Mouse (Mus musculus): ENCODE data around the gene Olfr1322.

Gene Olfr1322

DNA sequence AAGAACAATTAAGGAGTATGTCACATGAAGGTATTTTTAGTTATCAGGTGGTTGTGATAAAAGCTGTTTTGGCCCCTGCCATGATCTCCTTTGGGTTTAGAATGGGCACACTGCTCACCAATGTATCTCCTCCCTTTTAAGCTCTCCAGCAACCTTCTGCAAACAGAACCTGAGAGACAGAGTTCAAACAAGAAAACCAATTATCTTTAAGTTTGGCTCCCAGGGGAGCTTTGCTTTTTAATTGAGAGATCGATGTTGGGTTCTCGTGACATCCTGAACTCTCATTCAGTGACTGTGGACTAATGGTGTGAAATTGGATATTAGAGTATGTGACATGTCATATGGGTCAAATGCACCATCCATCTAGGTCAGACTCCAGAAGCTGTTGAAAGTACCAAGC is at the start of gene Olfr1322:
TSS of gene Olfr1322 (minus strand) at position 101 of the 400 bp plus-strand sequence.
- DNase-seq (ENCODE audit: low spot score): no peak

DNA sequence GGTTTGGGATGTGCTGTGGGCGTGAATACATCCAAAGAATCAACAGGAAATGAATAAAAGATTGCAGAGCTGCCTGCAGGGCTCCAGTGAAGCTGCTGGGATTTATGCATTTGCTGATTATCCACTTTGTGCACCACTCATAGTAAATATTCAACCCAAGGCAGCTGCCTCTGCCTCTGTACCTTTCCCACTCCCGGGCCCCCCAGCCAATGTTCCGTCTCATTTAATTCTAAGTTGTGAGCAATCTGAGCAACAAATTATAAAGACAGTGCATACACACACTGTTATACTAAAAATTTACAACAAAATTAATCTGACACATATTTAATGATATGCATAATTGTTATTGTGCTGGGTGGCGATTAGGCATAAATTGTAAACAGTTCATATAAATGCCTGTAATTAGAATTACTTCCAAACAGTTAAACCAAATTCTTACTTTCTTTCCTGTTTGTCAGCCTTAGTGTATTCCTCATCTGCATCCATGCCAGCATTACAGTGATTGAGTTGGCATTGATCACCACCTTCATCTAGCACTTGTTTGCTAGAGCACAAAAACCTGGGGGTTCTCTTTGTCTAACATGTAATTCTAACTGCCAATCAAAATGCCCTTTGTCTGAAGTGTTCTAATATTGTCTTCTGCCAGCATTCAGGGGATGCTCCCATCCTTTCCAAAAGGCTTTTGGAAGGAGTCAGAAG is 13.5 kb downstream of the Olfr1322 start:
- no peak for DNase-seq (ENCODE audit: low spot score)
